Mouse (Mus musculus): ENCODE measurements around the gene Vgf. TPM values are rescaled to one million over a fixed set of nuclear protein-coding genes. Genes with fewer than 3 reads are reported as not detected.

Gene Vgf
- polyA plus RNA-seq, 2 experiments: 0.11 to 0.21 TPM

DNA sequence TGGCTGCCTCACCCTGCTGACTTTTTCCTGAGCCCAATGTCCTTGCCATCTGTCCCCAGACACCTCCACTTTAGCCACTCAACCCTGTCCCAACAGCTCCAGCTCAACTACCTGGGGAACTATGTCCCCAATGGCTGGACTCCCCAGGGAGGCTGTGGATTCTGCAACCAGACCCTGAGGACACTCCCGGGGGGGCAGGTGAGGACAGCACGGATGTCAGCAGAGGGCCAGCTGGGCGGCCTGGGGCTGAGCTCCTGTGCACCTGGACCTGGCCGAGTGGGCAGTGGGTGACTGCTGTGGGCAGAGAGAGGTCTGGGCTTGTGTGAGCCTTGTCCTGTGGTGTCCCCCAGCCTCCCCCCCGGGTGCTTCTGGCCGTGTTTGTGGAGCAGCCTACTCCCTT, 36.4 kb upstream of the Vgf start:
- 81% methylated on average over 5 of the region's 6 CpGs for WGBS
- H3K4me3 ChIP-seq (replicated peaks; ENCODE audit: low read length): no peak overlapping the region
- H3K4me1 ChIP-seq (ENCODE audit: control insufficient read depth, insufficient read depth, low read length): peaks cover 11% of the 10 kb centered on the region
- H3K9me3 ChIP-seq (ENCODE audit: control insufficient read depth, low read length): no peaks in the 10 kb centered on the region
- H3K4me2 ChIP-seq (replicated peaks; ENCODE audit: low read depth, low read length, severe bottlenecking): no peak overlapping the region
- DNase-seq (ENCODE audit: low spot score): no peak
- no peak overlapping the region for H3K27ac ChIP-seq (replicated peaks; ENCODE audit: low read depth, low read length)
- H3K9ac ChIP-seq (ENCODE audit: low read depth, low read length, severe bottlenecking): no peak overlapping the region
- ATAC-seq (ENCODE audit: low FRiP score, low read depth): no peak
- H3K36me3 ChIP-seq (ENCODE audit: control insufficient read depth, insufficient read depth, low read length): peaks cover 60% of the 10 kb centered on the region
- no peak for TF ChIP-seq POLR2A (IDR thresholded peaks at IDR 0.05; ENCODE audit: borderline replicate concordance, extremely low read depth, insufficient read depth, insufficient read length)
- H3K27me3 ChIP-seq (ENCODE audit: control insufficient read depth, insufficient read depth, low read length): no peaks in the 10 kb centered on the region

DNA sequence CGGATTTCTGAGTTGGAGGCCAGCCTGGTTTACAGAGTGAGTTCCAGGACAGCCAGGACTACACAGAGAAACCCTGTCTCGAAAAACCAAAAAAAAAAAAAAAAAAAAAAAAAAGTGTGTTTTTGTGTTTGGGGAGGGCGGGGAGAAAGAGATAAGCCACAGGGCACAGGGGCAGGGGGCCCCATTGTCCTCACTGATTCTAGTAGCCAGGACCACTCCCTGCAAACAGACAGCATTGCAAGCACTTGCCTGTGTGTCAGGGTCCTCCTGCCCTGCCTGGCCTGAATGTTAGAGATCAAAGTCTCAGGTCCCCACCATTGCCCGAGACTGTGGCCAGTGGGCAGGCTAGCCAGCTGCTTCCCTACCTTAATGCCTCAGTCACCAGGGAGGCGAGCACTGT, 26.7 kb upstream of the Vgf start:
- H3K9me3 ChIP-seq (ENCODE audit: control insufficient read depth, low read length): no peaks in the 10 kb centered on the region
- no peak overlapping the region for H3K4me2 ChIP-seq (replicated peaks; ENCODE audit: low read depth, low read length, severe bottlenecking)
- no peak for DNase-seq (ENCODE audit: low spot score)
- H3K4me1 ChIP-seq (ENCODE audit: control insufficient read depth, insufficient read depth, low read length): no peaks in the 10 kb centered on the region
- no peak overlapping the region for H3K4me3 ChIP-seq (replicated peaks; ENCODE audit: low read length)
- TF ChIP-seq POLR2A (IDR thresholded peaks at IDR 0.05; ENCODE audit: borderline replicate concordance, extremely low read depth, insufficient read depth, insufficient read length): no peak
- no peaks in the 10 kb centered on the region for H3K27me3 ChIP-seq (ENCODE audit: control insufficient read depth, insufficient read depth, low read length)
- no peak overlapping the region for H3K27ac ChIP-seq (replicated peaks; ENCODE audit: low read depth, low read length)
- WGBS: 55% methylated on average over 3 of the region's 5 CpGs
- ATAC-seq (ENCODE audit: low FRiP score, low read depth): no peak
- H3K36me3 ChIP-seq (ENCODE audit: control insufficient read depth, insufficient read depth, low read length): peaks cover 19% of the 10 kb centered on the region
- no peak overlapping the region for H3K9ac ChIP-seq (ENCODE audit: low read depth, low read length, severe bottlenecking)

DNA sequence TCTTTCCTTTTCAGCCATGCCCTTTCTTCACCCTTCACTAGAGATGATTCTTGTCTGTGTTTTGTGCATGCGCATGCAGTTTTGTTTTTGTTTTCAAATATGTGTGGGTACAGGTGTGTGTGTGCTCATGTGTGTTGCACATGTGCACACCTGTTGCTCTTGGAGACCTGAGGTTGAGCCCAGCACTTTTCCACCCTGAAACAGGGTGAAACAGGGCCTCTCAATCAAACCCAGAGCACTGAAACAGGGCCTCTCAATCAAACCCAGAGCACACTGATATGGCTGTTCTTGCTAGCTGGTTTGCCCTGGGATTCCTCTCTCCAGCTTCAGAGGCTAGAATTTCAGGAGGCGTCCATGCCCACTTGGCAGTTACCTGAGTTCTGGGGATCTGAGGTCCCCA, 25.6 kb upstream of the Vgf start:
- ATAC-seq (ENCODE audit: low FRiP score, low read depth) (no peak), DNase-seq (ENCODE audit: low spot score) (no peak)
- WGBS: 74% methylated on average over 2 of the region's 2 CpGs
- H3K27ac ChIP-seq (replicated peaks; ENCODE audit: low read depth, low read length): no peak overlapping the region
- no peaks in the 10 kb centered on the region for H3K27me3 ChIP-seq (ENCODE audit: control insufficient read depth, insufficient read depth, low read length)
- TF ChIP-seq POLR2A (IDR thresholded peaks at IDR 0.05; ENCODE audit: borderline replicate concordance, extremely low read depth, insufficient read depth, insufficient read length): no peak
- H3K9ac ChIP-seq (ENCODE audit: low read depth, low read length, severe bottlenecking): no peak overlapping the region
- no peaks in the 10 kb centered on the region for H3K9me3 ChIP-seq (ENCODE audit: control insufficient read depth, low read length)
- no peaks in the 10 kb centered on the region for H3K4me1 ChIP-seq (ENCODE audit: control insufficient read depth, insufficient read depth, low read length)
- no peak overlapping the region for H3K4me2 ChIP-seq (replicated peaks; ENCODE audit: low read depth, low read length, severe bottlenecking)
- H3K4me3 ChIP-seq (replicated peaks; ENCODE audit: low read length): no peak overlapping the region
- peaks cover 7% of the 10 kb centered on the region for H3K36me3 ChIP-seq (ENCODE audit: control insufficient read depth, insufficient read depth, low read length)

DNA sequence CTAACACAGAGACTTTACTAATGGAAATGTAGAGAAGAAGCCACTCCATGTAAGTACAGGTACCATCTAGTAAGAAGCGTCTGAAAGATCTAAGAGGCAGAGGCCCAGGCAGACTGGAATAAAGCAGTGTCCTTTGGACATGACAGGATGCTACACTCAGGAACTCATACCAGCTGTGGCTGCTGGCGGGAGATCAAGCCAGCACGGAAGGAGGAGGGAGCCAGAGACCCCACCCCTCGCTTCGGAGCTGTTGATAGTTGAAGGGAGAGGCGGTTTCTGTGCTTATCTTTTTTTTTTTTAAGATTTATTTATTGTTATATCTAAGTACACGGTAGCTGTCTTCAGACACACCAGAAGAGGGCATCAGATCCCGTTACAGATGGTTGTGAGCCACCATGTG, 18.9 kb upstream of the Vgf start:
- H3K4me2 ChIP-seq (replicated peaks; ENCODE audit: low read depth, low read length, severe bottlenecking): no peak overlapping the region
- TF ChIP-seq POLR2A (IDR thresholded peaks at IDR 0.05; ENCODE audit: borderline replicate concordance, extremely low read depth, insufficient read depth, insufficient read length): no peak
- H3K4me3 ChIP-seq (replicated peaks; ENCODE audit: low read length): no peak overlapping the region
- H3K36me3 ChIP-seq (ENCODE audit: control insufficient read depth, insufficient read depth, low read length): no peaks in the 10 kb centered on the region
- H3K27ac ChIP-seq (replicated peaks; ENCODE audit: low read depth, low read length): no peak overlapping the region
- 51% methylated on average over 8 of the region's 8 CpGs for WGBS
- H3K4me1 ChIP-seq (ENCODE audit: control insufficient read depth, insufficient read depth, low read length): no peaks in the 10 kb centered on the region
- DNase-seq (ENCODE audit: low spot score) (no peak), ATAC-seq (ENCODE audit: low FRiP score, low read depth) (no peak)
- no peak overlapping the region for H3K9ac ChIP-seq (ENCODE audit: low read depth, low read length, severe bottlenecking)
- H3K9me3 ChIP-seq (ENCODE audit: control insufficient read depth, low read length): no peaks in the 10 kb centered on the region
- H3K27me3 ChIP-seq (ENCODE audit: control insufficient read depth, insufficient read depth, low read length): no peaks in the 10 kb centered on the region

DNA sequence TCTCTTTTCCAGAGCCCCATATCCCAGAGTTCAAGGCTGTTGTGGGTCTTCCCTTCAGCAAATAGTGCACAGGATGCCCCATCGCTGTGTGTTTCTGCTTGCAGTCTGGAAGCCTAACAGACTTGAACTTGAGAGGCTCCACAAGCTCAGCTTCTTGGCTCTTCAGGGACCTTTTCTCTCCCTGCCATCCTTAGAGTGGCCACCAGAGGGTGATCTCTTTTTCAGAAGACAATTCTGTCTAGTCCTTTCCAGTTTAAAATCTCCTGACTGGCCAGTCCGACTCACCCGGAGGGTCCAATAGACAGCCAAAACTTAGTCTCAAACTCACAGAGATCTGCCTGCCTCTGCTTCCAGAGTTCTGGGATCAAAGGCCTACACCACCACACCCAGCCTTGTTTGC, 16.2 kb upstream of the Vgf start:
- Histone ChIP-seq H3K9me3 (ENCODE audit: control insufficient read depth, low read length) (no peaks in the 10 kb centered on the region), H3K4me2 (replicated peaks; ENCODE audit: low read depth, low read length, severe bottlenecking) (no peak overlapping the region), H3K9ac (ENCODE audit: low read depth, low read length, severe bottlenecking) (no peak overlapping the region), H3K4me3 (replicated peaks; ENCODE audit: low read length) (no peak overlapping the region), H3K27ac (replicated peaks; ENCODE audit: low read depth, low read length) (no peak overlapping the region), H3K36me3 (ENCODE audit: control insufficient read depth, insufficient read depth, low read length) (no peaks in the 10 kb centered on the region), H3K27me3 (ENCODE audit: control insufficient read depth, insufficient read depth, low read length) (no peaks in the 10 kb centered on the region), H3K4me1 (ENCODE audit: control insufficient read depth, insufficient read depth, low read length) (no peaks in the 10 kb centered on the region)
- ATAC-seq (ENCODE audit: low FRiP score, low read depth) (no peak), DNase-seq (ENCODE audit: low spot score) (no peak)
- TF ChIP-seq POLR2A (IDR thresholded peaks at IDR 0.05; ENCODE audit: borderline replicate concordance, extremely low read depth, insufficient read depth, insufficient read length): no peak
- WGBS: 41% methylated on average over 3 of the region's 3 CpGs

DNA sequence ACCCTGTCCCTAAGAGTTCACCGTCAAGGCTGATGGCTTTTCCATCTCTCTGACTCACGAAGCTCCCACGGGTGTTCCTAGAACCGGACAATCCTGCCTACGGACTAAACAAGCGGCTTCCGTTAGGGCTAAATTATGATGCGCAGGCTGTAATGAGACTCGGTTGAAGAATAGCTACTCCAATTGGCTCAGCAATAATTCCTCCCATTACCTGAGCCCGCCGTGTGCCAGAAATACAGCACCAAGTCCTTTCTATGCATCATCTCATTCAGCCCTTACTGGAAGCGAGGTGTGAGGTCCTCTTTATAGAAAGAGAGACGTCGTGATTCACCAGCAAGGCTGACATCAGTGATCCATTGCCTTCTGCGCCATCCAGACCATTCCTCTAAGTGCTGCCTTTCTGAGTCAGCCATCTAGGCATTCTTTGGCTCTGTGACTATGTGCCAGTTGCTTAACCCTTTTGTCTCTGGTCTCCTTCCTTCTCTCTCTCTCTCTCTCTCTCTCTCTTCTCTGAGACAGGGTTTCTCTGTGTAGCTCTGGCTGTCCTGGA, 13.7 kb upstream of the Vgf start:
- H3K4me1 ChIP-seq (ENCODE audit: control insufficient read depth, insufficient read depth, low read length): no peaks in the 10 kb centered on the region
- H3K4me2 ChIP-seq (replicated peaks; ENCODE audit: low read depth, low read length, severe bottlenecking): no peak overlapping the region
- 73% methylated on average over 15 of the region's 15 CpGs for WGBS
- H3K9ac ChIP-seq (ENCODE audit: low read depth, low read length, severe bottlenecking): no peak overlapping the region
- H3K9me3 ChIP-seq (ENCODE audit: control insufficient read depth, low read length): no peaks in the 10 kb centered on the region
- no peaks in the 10 kb centered on the region for H3K27me3 ChIP-seq (ENCODE audit: control insufficient read depth, insufficient read depth, low read length)
- no peak overlapping the region for H3K27ac ChIP-seq (replicated peaks; ENCODE audit: low read depth, low read length)
- TF ChIP-seq POLR2A (IDR thresholded peaks at IDR 0.05; ENCODE audit: borderline replicate concordance, extremely low read depth, insufficient read depth, insufficient read length): no peak
- DNase-seq (ENCODE audit: low spot score): no peak
- ATAC-seq (ENCODE audit: low FRiP score, low read depth): no peak
- H3K36me3 ChIP-seq (ENCODE audit: control insufficient read depth, insufficient read depth, low read length): no peaks in the 10 kb centered on the region
- H3K4me3 ChIP-seq (replicated peaks; ENCODE audit: low read length): no peak overlapping the region

Data from limb, embryonic 14.5 days (tissue).